Mouse (Mus musculus): ENCODE data around the gene Endov.

- TF ChIP-seq CTCF (IDR thresholded peaks at IDR 0.05; ENCODE audit: extremely low read depth, insufficient read depth, insufficient read length, insufficient replicate concordance) = no peak
- TF ChIP-seq POLR2A (IDR thresholded peaks at IDR 0.05; ENCODE audit: low read depth, low read length) = no peak
These were observed 54.1 kb downstream of the Endov start for GRCm38 (mm10) chr11:119545281-119545680.
